Mouse (Mus musculus) bone marrow macrophage, adult 2 months (primary cell): Measurements from ENCODE around the gene Sh3pxd2a. TPM values are rescaled to one million over a fixed set of nuclear protein-coding genes. Genes with fewer than 3 reads are reported as not detected.
A peak's percentile ranks its signal among the peaks of the same experiment; 100 is the strongest.

Source experiments
- H3K27ac ChIP-seq: 2 replicates; pipeline ENCODE4 v1.5.1; 2012; ENCODE audit warnings: low read depth, low read length; ENCODE audit not compliant: insufficient read depth
- H3K4me1 ChIP-seq: 2 replicates; pipeline ENCODE4 v1.6.1; 2012; ENCODE audit warnings: low read length; ENCODE audit not compliant: control insufficient read depth, insufficient read depth
- H3K4me3 ChIP-seq: 2 replicates; pipeline ENCODE4 v1.5.1; 2012; ENCODE audit warnings: mild to moderate bottlenecking, low read length, moderate library complexity; ENCODE audit not compliant: insufficient read depth
- CTCF ChIP-seq: IDR thresholded peaks from 2 replicates; pipeline ENCODE4 v1.5.1; 2012; ENCODE audit warnings: low read depth, mild to moderate bottlenecking, low read length, moderate library complexity
- POLR2A ChIP-seq: IDR thresholded peaks from 2 replicates; pipeline ENCODE4 v1.6.1; 2012; ENCODE audit warnings: mild to moderate bottlenecking, low read depth, low read length, borderline replicate concordance
- polyA plus RNA-seq: library from polyadenylated mRNA; stranded (reverse); fragments of >200 nt; gene quantifications from 2 replicates; pipeline ENCODE4 v1.2.4, GENCODE M21; 2012; ENCODE audit not compliant: missing spikeins, insufficient read depth, insufficient read length

Sh3pxd2a gene
- polyA plus RNA-seq, 1 experiment: 12.7 TPM

DNA sequence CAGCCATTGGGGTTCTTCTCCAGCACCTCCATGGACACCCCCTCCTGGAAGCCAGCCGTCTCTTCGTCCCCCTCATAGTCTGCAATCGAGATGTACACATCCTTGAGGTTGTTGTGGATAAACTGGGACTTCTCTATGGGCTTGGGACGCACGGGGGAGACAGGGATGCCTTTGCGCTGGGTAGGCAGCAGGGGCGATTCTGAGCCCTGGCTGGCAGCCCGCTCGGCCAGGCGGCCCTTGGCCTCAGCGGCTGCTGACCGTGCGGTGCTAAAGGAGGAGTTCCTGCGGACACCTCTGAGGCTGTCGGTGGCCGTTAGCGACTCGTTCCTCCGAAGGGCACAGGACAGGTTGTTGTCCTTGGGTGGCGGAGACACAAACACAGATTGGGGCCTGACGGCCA is 197.1 kb downstream of the Sh3pxd2a start:
- TF ChIP-seq CTCF (no peak), POLR2A (no peak)
- peaks cover 9% of the 10 kb centered on the region for H3K4me1 ChIP-seq
- no peak overlapping the region for H3K27ac ChIP-seq
- no peak overlapping the region for H3K4me3 ChIP-seq

DNA sequence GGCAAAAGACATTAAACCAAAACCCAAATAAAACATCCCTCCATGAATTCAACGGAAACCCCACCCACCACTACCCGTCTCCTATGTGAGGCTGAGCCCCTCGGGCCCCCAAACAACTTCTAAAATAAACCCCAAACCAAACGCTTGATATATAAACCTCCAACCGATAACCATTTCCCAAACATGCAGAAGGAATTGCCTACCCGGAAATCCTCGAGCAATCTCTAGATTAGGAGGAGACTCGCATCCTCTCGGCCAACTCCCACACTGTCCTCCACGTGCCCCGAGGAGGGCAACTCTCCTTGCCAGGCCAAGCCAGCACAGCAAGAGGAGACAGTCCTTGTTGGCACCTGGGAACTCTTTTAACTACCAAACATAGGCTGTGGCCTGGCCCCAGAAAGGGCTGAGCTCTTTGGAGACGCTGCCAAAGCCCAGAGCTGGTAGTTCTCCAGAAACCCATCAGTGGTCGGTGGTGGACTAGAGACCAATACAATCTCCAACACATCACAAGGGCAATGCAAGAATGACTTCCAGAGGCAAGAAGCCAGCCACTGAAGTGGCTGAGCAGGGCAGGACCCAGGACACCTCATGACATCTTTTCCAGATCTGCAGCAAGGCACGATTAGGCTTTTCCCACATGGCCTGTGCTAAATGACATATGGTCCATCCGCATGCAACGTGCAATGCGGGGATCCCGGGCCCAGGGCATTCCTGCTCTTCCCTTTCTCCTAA is 198.0 kb downstream of the Sh3pxd2a start:
- no peak overlapping the region for H3K27ac ChIP-seq

DNA sequence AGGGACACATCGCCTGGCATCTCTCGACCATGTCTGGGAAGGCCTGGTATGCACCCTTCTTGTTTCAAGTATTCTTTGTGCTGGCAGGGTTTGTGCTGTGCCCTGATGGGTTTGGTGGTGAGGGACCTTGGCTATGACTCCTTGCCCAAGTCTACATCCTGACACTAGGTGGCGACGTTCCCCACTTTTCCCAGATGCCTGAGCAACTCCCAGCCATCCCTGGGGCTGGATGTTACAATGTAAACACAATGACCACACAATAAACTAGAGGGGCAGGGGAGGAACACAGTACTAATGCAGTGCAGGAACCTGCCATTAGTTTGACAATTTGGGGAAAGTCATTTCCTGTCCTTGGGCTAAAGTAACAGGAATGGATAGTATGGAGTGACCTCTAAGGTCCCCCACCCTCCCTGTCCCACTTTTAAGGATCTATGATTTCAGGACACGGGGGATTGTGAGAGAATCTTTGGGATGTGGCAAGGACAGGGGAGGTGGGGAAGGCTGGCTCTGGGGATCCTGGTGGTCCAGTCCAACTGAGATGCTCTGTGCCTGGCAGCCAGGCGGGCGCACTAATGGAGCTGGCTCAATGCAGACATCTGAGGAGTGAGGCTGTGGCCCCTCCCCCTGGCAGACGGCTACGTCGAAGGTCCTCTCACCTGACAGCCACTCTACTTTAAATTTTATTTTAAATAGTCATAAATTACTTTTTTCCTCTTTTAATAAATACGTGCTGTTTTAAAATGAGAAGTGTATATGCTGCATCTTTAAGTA is 199.7 kb downstream of the Sh3pxd2a start:
- no peak overlapping the region for H3K27ac ChIP-seq
- TF ChIP-seq CTCF (peak; percentile 53), POLR2A (no peak)

More for the DNA sequence above, 198.0 kb downstream of the Sh3pxd2a start:
- Histone ChIP-seq H3K4me1 (peaks cover 9% of the 10 kb centered on the region), H3K4me3 (no peak overlapping the region)
- TF ChIP-seq POLR2A (no peak), CTCF (no peak)

DNA sequence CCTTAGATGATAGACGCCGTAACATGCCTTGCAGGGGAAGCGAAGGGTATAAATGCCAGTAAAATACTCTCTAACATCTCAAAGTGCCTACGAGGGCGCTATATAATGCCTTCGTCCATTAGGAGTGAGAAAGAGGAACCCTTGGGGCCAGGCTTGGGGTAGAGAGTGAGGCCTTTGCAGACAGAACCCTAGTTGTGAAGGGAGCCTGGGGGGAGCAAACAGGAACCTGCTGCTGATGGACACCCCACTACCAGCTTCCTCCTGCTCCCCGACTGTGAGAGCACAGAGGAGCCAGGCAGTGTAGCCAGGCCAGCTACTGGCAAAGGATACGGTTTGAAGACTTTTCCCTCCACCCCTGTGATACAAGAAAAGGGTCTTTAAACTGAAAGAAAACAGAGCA is 200.6 kb downstream of the Sh3pxd2a start:
- H3K4me1 ChIP-seq: peaks cover 9% of the 10 kb centered on the region
- H3K4me3 ChIP-seq: no peak overlapping the region
- no peak for TF ChIP-seq POLR2A
- no peak overlapping the region for H3K27ac ChIP-seq

More for the DNA sequence above, 199.7 kb downstream of the Sh3pxd2a start:
- H3K4me3 ChIP-seq: no peak overlapping the region
- H3K4me1 ChIP-seq: peaks cover 9% of the 10 kb centered on the region

DNA sequence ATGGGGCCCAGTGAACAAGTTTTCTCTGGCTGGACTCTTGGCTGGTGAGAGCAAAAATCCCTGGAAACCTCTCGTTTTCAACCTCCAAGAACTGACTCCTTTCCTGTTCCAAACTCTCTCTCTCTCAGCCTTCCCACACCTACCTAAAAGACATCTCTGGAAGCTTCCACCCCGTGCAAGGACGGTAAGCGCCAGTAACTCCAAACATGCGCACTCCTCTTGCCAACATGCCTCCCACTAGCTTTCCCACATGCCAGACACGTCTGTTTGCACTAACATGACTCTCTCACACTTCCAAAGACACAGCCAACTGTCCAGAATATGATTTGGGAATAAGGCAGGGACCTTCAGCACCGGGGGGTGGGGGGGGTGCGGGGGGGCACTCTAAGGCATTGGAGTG is 203.0 kb downstream of the Sh3pxd2a start:
- H3K4me3 ChIP-seq: no peak overlapping the region
- no peak for TF ChIP-seq POLR2A
- peaks cover 10% of the 10 kb centered on the region for H3K4me1 ChIP-seq
- no peak overlapping the region for H3K27ac ChIP-seq

DNA sequence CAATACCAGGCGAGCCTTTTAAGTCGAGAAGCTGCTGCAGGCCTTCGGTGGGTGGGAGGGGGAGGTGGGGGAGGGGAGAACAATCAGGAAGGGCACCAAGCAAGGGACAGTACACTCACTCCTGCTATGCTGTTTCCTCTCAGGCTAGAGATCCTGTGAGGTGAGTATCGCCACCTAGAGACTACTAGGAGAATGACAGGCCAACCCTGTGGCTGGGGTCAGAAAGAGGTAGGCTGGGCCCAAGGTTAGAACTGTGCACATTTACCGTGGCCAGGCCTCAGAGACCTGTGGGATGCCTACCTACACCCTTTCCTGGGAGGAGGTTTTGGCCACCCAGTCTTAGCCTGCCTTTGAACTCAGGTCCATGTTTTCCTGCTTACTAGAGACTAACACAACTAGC is 204.6 kb downstream of the Sh3pxd2a start:
- no peak overlapping the region for H3K27ac ChIP-seq
- peaks cover 17% of the 10 kb centered on the region for H3K4me1 ChIP-seq
- TF ChIP-seq POLR2A (no peak), CTCF (peak; percentile 60)
- no peak overlapping the region for H3K4me3 ChIP-seq

DNA sequence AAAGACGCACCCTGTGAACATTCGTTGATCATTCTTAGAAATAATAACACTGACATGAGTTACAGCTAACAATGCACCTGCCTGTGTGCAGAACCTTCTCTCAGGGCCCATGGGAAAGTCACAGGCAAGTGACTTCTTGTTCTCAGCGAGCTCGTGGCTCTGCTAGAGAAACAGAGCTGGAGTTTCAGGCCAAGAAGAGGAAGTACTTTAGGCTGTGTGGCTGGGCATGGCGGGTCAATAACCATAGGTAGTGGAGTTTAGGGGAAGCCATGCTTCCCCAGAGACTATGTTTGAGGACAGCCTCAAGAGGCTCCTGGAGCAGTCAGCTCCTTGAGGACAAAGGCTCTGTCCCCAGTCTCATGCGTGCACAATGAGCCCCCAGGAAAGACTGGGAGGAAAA is 208.3 kb downstream of the Sh3pxd2a start:
- Histone ChIP-seq H3K4me1 (peaks cover 9% of the 10 kb centered on the region), H3K4me3 (no peak overlapping the region), H3K27ac (no peak overlapping the region)
- TF ChIP-seq CTCF: no peak
- TF ChIP-seq POLR2A: no peak

DNA sequence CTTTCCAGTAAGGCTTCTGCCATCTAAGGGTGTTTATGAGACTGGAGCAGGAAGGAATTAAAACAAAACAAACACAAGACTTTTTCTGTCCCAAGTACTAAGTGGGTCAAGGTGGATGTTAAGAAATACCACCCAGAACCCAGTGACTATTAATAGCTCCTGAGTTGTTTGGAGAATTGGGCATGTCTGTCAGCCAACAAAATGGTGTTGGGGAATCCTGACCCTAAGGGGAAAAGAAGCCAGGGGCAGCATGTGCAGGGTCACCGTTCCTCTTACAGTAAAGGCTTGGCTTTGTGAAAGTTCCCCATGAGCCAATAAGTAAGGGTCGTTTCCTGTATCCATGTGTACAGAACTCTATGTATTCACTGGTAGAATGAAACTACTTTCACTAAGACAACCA is 209.2 kb downstream of the Sh3pxd2a start:
- Histone ChIP-seq H3K4me1 (peaks cover 9% of the 10 kb centered on the region), H3K27ac (no peak overlapping the region), H3K4me3 (no peak overlapping the region)
- TF ChIP-seq CTCF (no peak), POLR2A (no peak)

DNA sequence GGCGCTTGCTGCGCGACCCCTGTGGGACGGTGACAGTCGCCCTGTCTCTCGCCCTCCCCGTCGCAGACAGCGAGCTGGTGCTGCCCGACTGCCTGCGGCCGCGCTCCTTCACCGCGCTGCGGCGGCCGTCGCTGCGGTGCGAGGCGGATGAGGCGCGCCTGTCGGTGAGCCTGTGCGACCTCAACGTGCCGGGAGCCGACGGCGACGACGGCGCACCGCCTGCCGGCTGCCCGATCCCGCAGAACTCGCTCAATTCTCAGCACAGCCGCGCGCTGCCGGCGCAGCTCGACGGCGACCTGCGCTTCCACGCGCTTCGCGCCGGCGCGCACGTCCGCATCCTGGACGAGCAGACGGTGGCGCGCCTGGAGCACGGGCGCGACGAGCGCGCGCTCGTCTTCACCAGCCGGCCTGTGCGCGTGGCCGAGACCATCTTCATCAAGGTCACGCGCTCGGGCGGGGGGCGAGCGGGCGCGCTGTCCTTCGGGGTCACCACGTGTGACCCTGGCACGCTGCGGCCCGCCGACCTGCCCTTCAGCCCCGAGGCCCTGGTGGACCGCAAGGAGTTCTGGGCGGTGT is 211.1 kb downstream of the Sh3pxd2a start:
- Histone ChIP-seq H3K4me3 (no peak overlapping the region), H3K27ac (no peak overlapping the region), H3K4me1 (peaks cover 9% of the 10 kb centered on the region)
- no peak for TF ChIP-seq POLR2A
- TF ChIP-seq CTCF: no peak

DNA sequence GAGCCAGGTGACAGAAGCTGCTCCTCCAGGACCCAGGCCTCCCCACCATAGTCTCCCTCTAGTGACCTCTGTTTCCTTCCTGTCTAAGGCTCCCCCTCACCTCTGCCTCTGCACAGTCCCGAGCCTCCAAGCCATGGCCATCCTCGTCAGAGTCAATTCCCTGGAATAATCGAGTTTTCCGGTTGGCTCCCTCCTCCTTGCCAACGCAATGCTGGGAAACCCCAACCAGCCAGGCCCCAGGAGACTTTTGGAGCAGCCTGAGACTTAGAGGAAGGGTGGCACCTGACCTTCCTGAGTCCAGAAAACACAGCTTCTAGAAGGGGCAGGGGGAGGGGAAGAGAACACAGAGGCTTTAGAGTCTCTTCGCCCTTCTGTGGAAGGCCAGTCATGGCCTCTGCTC is 213.3 kb downstream of the Sh3pxd2a start:
- H3K4me3 ChIP-seq: no peak overlapping the region
- TF ChIP-seq POLR2A: no peak
- no peak for TF ChIP-seq CTCF
- peaks cover 5% of the 10 kb centered on the region for H3K4me1 ChIP-seq
- no peak overlapping the region for H3K27ac ChIP-seq
